Mouse (Mus musculus): ENCODE data around the gene St8sia6.

The St8sia6 gene

DNA sequence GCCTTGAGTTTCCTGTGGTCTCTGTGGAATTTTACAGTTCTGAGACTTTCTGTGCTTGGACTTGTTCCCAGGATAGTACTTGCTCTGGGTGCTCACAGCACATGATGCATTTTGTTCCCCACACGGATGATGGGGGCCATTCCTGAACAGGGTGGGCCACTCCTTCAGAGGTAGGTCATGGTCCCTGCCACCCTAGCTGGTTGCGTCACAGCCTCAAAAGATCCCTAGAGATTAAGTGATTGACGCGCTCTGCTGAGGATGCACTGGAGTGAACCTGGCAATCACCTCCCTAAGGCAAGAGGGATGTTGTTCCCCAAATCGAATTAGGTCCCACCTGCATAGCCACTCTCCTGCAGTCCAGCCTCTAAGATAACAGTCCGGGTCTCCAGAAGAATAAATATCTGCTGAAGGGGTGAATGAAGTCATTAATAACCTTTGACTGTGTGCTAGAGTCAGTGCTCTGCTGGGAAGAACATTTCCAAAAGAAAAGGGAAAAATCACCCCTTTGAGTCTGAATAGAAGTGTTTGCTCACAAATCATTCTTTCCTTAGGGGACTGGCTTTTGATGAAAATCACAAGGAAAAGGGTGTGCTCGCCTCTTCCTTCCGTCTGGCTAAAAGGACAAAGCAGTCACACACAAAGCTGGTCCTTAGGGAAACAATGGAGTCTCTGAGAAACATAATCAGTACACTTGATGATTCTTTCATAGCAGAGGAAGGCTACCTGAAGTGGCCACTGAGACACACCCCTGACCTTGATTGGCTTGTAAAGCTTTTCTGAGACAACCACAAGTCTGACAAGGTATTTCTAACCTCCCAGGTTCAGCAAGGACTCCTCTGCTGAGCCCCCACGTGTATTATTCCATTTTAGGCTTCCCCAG, 26.1 kb downstream of the St8sia6 start:
- DNase-seq (ENCODE audit: extremely low spot score, low spot score), result no peak

DNA sequence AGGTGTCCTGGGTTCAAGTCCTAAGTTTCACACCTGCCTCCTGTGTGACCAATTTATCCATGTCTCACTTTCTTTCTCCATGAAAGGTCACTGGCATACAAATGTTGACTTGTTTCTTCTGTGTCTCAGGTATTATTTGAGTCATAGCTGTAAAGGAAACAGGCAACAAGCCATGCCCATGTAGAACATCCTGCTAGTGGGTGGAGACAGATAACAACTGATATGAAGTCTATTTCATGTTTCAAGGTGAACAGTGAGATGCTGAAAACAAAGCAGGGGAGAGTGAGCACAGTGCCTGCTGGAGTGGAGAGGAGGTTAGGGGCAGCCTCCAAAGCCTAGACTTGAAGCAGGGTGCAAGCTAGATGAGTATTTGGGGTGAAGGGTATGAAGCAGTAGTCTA, 33.5 kb downstream of the St8sia6 start:
- no peak for DNase-seq (ENCODE audit: extremely low spot score, low spot score)

GRCm38 (mm10) chr2:13757412-13757811, 36.5 kb downstream of the St8sia6 start:
- no peak for DNase-seq (ENCODE audit: extremely low spot score, low spot score)

GRCm38 (mm10) chr2:13755733-13756132, 38.1 kb downstream of the St8sia6 start:
- DNase-seq (ENCODE audit: extremely low spot score, low spot score), result no peak

- no peak for DNase-seq (ENCODE audit: extremely low spot score, low spot score)
Observed at GRCm38 (mm10) chr2:13751691-13752090, 42.2 kb downstream of the St8sia6 start.

DNA sequence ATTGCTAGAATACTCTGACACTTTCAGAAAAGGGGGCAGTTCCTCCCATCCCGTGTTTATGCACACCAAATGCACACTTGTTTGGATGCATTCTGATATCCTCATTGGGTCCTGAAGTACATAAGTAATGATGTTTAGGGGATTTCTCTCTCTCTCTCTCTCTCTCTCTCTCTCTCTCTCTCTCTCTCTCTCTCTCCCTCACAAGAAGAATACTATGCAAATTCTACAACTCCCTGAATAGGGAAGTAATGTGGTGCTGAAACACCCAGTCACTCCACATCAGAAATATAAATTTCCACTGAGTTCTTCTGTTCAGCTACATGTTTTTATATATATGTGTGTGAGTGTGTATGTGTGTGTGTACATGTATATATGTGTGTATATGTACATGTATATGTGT, 43.1 kb downstream of the St8sia6 start:
- DNase-seq (ENCODE audit: extremely low spot score, low spot score), result no peak

DNA sequence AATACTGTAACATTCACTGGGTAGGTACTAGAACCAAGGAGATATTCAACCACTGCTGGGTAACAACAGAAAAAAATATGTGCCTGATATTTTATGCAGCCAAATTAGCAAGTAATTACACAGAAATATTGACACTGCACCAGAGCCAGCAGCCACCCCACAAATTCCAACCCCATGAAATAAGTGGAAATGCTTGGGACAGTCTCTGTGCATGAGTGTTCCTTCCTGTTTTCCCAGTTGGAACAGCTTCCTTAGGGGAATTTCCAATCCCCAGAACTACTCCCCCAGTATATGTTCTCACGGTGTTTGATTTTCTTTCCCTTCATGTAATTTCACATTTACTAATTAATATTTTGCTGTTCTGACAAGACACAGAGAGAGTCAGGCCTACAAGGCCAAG, 43.8 kb downstream of the St8sia6 start:
- DNase-seq (ENCODE audit: extremely low spot score, low spot score), result no peak

DNA sequence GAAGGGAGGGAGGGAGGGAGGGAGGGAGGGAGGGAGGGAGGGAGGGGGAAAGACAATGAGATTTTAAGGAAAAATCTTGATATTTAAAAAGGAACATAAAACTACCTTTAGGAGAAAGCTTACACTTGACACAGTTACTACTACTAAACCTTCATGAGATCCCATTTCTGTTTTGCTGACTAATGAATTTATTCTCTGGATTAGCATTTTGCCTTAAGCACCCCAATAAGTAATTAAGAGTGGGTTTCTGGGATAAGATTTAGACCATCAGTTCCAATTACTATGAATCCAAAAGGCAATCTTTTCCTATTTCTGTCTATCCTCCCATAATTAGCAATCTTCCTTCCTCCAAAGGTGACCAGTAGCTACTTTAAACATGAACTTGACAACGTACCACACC, 44.7 kb downstream of the St8sia6 start:
- no peak for DNase-seq (ENCODE audit: extremely low spot score, low spot score)

DNA sequence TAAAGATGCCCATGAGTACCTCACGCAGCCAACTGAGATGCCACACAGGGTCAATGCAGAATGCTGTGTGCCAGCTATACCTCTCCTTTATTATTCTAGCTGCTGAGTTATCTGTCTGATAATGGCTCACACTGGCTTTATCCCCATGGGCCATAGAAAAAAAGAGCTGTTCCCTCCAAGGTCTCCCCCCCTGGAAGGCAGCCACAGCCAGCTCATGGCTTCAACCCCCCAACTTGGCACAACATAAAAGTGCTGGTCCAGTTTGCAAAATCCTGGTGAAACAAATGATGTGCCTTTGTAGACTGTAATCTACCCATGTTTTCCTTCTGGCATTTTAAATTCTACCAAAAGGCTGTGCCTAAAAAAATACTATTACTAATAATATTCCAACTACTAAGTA, 46.3 kb downstream of the St8sia6 start:
- no peak for DNase-seq (ENCODE audit: extremely low spot score, low spot score)

DNA sequence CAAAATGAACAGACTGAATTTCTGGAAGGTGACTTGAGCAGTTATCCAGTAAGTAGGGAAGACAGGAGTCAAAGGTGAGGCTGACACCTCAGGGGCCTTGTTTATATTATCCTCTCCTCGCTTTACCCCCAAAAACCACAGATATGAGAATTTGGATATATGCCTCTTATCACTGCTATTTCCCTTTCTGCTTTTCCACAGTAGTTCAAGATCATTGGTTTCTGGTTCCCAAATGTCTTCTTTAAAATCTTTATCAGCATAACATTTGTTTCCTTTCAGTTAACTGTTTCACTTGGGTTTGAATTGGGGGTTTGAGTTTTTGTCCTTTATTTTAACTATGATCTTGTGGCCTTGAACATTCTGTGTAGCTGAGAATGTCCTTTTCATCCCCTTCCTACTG, 47.8 kb downstream of the St8sia6 start:
- no peak for DNase-seq (ENCODE audit: extremely low spot score, low spot score)

DNA sequence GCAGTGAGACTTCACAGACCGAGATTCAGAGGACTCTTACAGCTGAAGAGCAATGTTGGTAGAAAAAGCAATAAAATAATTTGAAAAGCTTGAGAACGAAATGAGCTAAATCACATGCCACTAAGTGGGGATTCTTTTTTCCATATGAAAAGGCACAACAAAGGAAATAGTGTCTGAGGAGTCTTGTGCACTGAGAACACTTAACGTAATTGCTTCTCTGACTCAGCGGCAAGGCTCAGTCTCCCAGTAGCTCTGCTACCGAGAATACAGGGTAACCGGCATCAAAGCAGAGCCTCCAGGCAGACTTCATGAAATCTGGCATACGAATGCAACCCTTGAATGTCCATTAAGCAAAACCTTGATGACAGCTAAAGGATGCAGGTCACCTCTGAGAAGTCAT, 55.2 kb downstream of the St8sia6 start:
- no peak for DNase-seq (ENCODE audit: extremely low spot score, low spot score)

GRCm38 (mm10) chr2:13727901-13728300, 66.0 kb downstream of the St8sia6 start:
- no peak for DNase-seq (ENCODE audit: extremely low spot score, low spot score)

DNA sequence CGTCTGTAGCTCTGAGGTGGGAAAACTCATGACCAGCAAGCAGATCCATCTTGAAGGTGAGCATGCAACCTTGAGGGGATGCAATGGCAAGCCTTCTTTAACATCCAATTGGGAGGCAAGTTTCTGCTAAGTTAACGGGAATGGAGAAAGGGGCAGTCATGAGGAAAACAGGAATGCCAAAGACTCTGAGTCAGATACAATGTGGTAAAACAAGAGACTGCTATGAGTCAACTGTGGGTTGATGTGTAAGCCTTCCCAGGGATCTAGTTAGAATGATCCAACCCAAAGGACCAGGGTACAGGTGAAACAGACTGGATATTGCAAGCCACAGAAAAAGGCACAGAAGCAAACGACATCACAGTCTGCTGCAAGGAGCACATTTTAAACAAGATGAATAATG, 68.3 kb downstream of the St8sia6 start:
- no peak for DNase-seq (ENCODE audit: extremely low spot score, low spot score)

- DNase-seq (ENCODE audit: extremely low spot score, low spot score), result no peak
Observed at GRCm38 (mm10) chr2:13722241-13722640, 71.6 kb downstream of the St8sia6 start.

DNA sequence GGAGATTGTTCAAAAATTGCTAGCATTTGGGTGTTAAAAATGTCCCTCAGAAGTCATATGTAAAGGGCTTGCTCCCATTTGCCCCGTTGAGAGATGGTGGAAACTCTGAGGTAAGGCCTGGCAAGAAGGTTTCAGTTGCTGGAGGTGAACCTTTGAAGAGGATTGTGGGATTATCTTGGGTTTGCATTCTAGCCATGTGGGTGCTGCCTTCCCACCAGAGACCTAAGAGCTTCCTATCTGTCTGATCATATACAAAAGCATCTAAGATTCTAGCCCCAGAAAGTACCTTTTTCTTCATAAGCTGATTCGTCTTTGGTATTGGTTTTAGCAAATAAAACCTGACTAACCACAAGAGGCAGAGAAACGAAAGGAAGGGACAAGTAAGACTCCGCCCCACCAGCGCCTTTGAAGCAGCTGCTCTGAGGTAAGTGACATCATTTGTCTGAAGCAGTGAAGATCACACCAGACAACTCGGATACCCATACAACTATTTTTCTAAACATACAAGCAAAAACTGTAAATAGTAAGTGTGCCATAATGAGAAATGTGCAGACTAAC, 75.2 kb downstream of the St8sia6 start:
- DNase-seq (ENCODE audit: extremely low spot score, low spot score), result no peak

DNA sequence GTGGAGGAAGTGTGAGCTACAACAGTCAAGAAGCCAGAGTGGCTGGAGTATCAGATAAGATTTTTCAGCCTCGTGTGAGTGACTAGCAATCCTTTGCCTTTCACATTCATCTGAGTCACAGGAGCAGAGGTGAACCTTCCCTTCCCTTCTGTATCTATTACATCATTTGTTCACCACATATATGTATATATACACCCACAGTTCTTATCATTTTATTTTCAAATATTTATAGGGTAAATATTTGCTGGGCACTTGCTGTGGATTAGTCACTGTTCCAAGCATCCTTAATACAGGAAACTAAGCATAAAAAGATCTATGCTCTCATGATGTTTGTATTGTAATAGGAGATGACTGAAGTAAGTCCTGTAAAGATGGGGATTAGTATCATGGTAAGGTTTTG, 85.1 kb downstream of the St8sia6 start:
- DNase-seq (ENCODE audit: extremely low spot score, low spot score), result no peak

DNA sequence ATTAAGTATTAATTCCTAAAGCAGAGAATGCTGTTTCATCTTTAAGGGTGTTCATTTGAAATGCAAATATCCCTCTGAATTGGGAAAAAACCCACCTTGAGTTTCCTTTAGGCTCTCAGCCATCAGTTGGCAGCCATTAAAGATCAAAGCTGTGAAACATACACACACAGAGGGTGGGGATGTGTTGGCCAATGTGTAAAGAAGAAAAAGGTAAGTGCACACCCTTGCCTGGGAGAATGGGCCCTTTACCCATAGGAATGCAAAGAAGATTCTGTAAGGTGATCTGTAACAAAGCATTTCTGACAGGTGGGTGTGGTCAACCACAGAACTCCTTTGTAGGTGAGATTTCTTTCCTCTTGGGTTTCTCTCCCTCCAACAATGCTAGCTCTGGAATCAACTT, 96.3 kb downstream of the St8sia6 start:
- no peak for DNase-seq (ENCODE audit: extremely low spot score, low spot score)

DNA sequence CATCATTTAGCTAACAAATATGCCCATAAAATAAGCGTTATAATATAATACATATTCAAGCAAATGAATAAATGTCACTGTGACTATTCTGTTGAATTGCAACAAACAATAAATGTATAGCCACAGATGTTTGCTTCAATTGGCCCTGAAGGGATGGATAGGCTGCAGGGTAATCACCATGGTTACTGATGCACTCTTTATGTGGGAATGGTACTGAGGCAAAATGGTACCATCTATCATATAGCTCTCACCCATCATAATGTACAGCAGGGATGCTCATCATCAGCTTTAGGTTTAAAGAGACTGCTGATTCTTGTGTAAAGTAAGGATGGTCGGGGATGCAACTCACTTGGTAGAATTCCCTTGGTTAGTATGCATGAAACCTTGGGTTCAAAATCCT, 99.4 kb downstream of the St8sia6 start:
- DNase-seq (ENCODE audit: extremely low spot score, low spot score), result no peak

- no peak for DNase-seq (ENCODE audit: extremely low spot score, low spot score)
Observed at GRCm38 (mm10) chr2:13684380-13684779, 109.5 kb downstream of the St8sia6 start.

DNA sequence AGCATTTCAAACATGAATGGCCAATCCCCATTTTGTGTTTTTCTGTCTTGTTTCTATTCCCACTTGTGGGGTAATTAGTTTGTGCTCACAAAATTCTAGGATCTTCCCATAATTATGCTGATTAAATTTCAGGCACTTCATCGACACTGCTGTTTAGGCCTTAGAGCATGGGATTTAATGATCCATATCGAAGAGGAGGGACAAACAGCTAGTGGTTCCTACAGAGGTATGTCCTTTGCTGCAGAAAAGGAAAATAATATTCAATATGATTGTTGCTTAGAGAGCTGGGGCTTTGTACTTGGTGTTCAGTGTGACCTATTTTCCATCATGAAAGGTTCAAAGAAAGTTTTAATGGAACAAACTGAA, 110.7 kb downstream of the St8sia6 start:
- no peak for DNase-seq (ENCODE audit: extremely low spot score, low spot score)

DNA sequence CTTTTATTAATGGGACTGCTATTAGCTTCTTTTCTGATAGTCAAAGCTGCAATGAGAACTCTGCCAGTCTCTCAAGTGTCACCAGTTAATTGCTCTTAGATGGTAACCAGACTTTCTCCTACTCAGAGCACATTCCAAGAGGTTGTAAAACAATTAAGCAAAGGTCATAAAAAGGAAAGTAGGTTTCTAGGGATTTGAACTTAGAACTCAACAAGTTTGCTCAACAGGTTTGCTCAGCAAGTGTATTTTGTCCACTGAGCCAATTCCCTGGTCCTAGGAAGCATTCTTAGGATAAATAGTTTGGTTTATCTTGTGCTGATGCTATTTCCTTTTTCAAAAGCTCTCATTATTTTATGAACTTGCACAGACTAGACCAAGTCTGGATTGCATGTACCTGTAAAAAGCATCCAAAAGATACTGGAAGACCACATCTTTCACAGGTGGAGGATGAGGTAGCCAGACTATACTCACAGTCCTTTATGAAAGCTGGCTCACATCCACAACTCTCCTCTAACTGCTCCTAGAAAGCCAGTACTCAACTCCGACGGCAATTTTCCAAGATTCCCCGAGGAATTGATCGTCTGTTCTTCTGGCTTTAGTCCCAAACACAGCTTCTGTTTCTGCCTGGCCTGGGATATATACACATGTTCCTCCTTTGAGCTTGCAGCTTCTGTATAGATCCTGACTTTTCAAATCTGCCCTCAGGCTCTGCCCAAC, 111.2 kb downstream of the St8sia6 start:
- DNase-seq (ENCODE audit: extremely low spot score, low spot score), result no peak

- peak; percentile 32 for DNase-seq (ENCODE audit: extremely low spot score, low spot score)
Observed at GRCm38 (mm10) chr2:13672946-13673345, 120.9 kb downstream of the St8sia6 start.

- no peak for DNase-seq (ENCODE audit: extremely low spot score, low spot score)
Observed at GRCm38 (mm10) chr2:13672426-13672825, 121.4 kb downstream of the St8sia6 start.
